8 mouse cellular contexts compared by ENCODE assay signal in genomic region chr6:122486297-122487117, GRCm38 (mm10). TPM values are rescaled to one million over a fixed set of nuclear protein-coding genes. Genes with fewer than 3 reads are reported as not detected.
A peak's percentile ranks its signal among the peaks of the same experiment; 100 is the strongest.
DNase-seq lines count a peak whose midpoint lies in the region; ATAC-seq and TF ChIP-seq lines count a peak whose summit lies in the region.

No protein-coding gene starts in this region.

- 0 out of 2 replicates have a peak overlapping the region, but pooled peaks have one; percentile 35 for H3K9ac ChIP-seq in heart, postnatal 0 days (replicated peaks; ENCODE audit: low read depth, low read length)
- H3K9ac ChIP-seq in midbrain, embryonic 15.5 days = peak overlapping the region; percentile 92

- peak overlapping the region; percentile 75 for H3K27ac ChIP-seq in layer of hippocampus, adult 2 months
- H3K27ac ChIP-seq in heart, postnatal 0 days (ENCODE audit: low read depth) = no peak overlapping the region
- H3K27ac ChIP-seq in limb, embryonic 10.5 days = peak overlapping the region; percentile 96
- H3K27ac ChIP-seq in midbrain, embryonic 15.5 days = peak overlapping the region; percentile 98

- DNase-seq in layer of hippocampus, adult 2 months (ENCODE audit: low spot score in 2 of 2) = peak in 1 of 2 experiments; percentile 52
- DNase-seq in layer of hippocampus, adult 8-10 months (ENCODE audit: low spot score in 2 of 2) = no peak
- DNase-seq in embryo, embryonic 11 days = peak; percentile 93
- no peak for DNase-seq in heart, postnatal 0 days (ENCODE audit: low spot score)
- peak; percentile 89 for DNase-seq in limb, embryonic 10.5 days (ENCODE audit: low spot score)
- DNase-seq in thymus, postnatal 14 days = peak; percentile 33
- DNase-seq in ovary, postnatal 14 days (ENCODE audit: low spot score) = no peak

- 2% methylated on average over 65 of the region's 111 CpGs for WGBS in heart, postnatal 0 days
- WGBS in limb, embryonic 10.5 days = 2% methylated on average over 86 of the region's 111 CpGs
- under 1% methylated on average over 78 of the region's 111 CpGs for WGBS in midbrain, embryonic 15.5 days

- TF ChIP-seq EP300 in heart, postnatal 0 days (IDR thresholded peaks at IDR 0.05; ENCODE audit: low read depth) = no peak

- H3K36me3 ChIP-seq in heart, postnatal 0 days (replicated peaks; ENCODE audit: control insufficient read depth, insufficient read depth, low read length) = no peaks in the 10 kb centered on the region
- no peaks in the 10 kb centered on the region for H3K36me3 ChIP-seq in limb, embryonic 10.5 days
- no peaks in the 10 kb centered on the region for H3K36me3 ChIP-seq in midbrain, embryonic 15.5 days (replicated peaks)

- peak overlapping the region; percentile 69 for H3K4me3 ChIP-seq in layer of hippocampus, adult 2 months
- H3K4me3 ChIP-seq in heart, postnatal 0 days (ENCODE audit: low read depth, low read length) = peak overlapping the region; percentile 64
- peak overlapping the region; percentile 77 for H3K4me3 ChIP-seq in limb, embryonic 10.5 days
- peak overlapping the region; percentile 72 for H3K4me3 ChIP-seq in midbrain, embryonic 15.5 days

- peak overlapping the region; percentile 94 for H3K4me2 ChIP-seq in heart, postnatal 0 days (ENCODE audit: low read depth, low read length)
- H3K4me2 ChIP-seq in midbrain, embryonic 15.5 days = peak overlapping the region; percentile 61

- peaks cover 54% of the 10 kb centered on the region for H3K27me3 ChIP-seq in heart, postnatal 0 days (ENCODE audit: control insufficient read depth, insufficient read depth, low read length)
- peaks cover 6% of the 10 kb centered on the region; the same call in 1 of the 2 replicates for H3K27me3 ChIP-seq in limb, embryonic 10.5 days (ENCODE audit: low read depth, poor library complexity, severe bottlenecking)
- no peaks in the 10 kb centered on the region for H3K27me3 ChIP-seq in midbrain, embryonic 15.5 days (replicated peaks)

- no peaks in the 10 kb centered on the region for H3K9me3 ChIP-seq in heart, postnatal 0 days (replicated peaks; ENCODE audit: control insufficient read depth, low read length)
- H3K9me3 ChIP-seq in limb, embryonic 10.5 days (replicated peaks) = no peaks in the 10 kb centered on the region
- no peaks in the 10 kb centered on the region for H3K9me3 ChIP-seq in midbrain, embryonic 15.5 days

- TF ChIP-seq CTCF in layer of hippocampus, adult 2 months (conservative IDR thresholded peaks at IDR 0.05) = no peak
- TF ChIP-seq CTCF in heart, postnatal 0 days (IDR thresholded peaks at IDR 0.05; ENCODE audit: low read depth) = no peak

- peak; percentile 50 for ATAC-seq in heart, postnatal 0 days (ENCODE audit: insufficient read depth, low read depth)
- peak; percentile 95 for ATAC-seq in midbrain, embryonic 15.5 days (replicated peaks)

- H3K4me1 ChIP-seq in heart, postnatal 0 days (ENCODE audit: control insufficient read depth, insufficient read depth) = 0 out of 2 replicates have a peak, but pooled peaks cover 9% of the 10 kb centered on the region
- H3K4me1 ChIP-seq in limb, embryonic 10.5 days = peaks cover 25% of the 10 kb centered on the region
- peaks cover 34% of the 10 kb centered on the region for H3K4me1 ChIP-seq in midbrain, embryonic 15.5 days

RNA-seq across cellular contexts. Expression of gene Rimklb, which starts 12.1 kb away (rescaled TPM):
- total RNA-seq in layer of hippocampus, adult 2 months (2021) = 10 to 100 TPM; 70.3 to 71.6 TPM
- 10 to 100 TPM; 49.8 to 78.3 (median 70.4) TPM for total RNA-seq in layer of hippocampus, adult 8-10 months (2022)
- total RNA-seq in heart, postnatal 0 days (2014; rRNA removed; ENCODE audit: low replicate concordance) = 0.27 TPM in 1 of 2 replicates, not detected in the other
- polyA plus RNA-seq in heart, postnatal 0 days (2015; fragmentation: Nextera tagmentation; extraction: Ambion mirVana) = 0.48 and 0.79 TPM in 2 replicates
- polyA plus RNA-seq in limb, embryonic 10.5 days (2016; fragmentation: Nextera tagmentation; extraction: Ambion mirVana) = 39.4 and 49.3 TPM in 2 replicates
- polyA plus RNA-seq in midbrain, embryonic 15.5 days (2015; fragmentation: Nextera tagmentation; extraction: Ambion mirVana) = 120 and 121 TPM in 2 replicates

RNA-seq across cellular contexts. Expression of gene Mfap5, which starts 19.1 kb away (rescaled TPM):
- not detected for total RNA-seq in layer of hippocampus, adult 2 months (2021)
- under 1 TPM in 2 of 4 experiments, not detected in 2; 0.31 to 0.40 TPM for total RNA-seq in layer of hippocampus, adult 8-10 months (2022)
- total RNA-seq in heart, postnatal 0 days (2014; rRNA removed; ENCODE audit: low replicate concordance) = 31.3 and 39.4 TPM in 2 replicates
- polyA plus RNA-seq in heart, postnatal 0 days (2015; fragmentation: Nextera tagmentation; extraction: Ambion mirVana) = 61.1 and 73.5 TPM in 2 replicates
- 0.30 and 0.51 TPM in 2 replicates for polyA plus RNA-seq in limb, embryonic 10.5 days (2016; fragmentation: Nextera tagmentation; extraction: Ambion mirVana)
- polyA plus RNA-seq in midbrain, embryonic 15.5 days (2015; fragmentation: Nextera tagmentation; extraction: Ambion mirVana) = 2.3 and 3.7 TPM in 2 replicates

Comparison
In these comparisons a context has a peak if more than half of its experiments do, and no peak if none do; other contexts are left out.
1. DNase-seq: peak in embryo, embryonic 11 days (single experiment), limb, embryonic 10.5 days (single experiment) and thymus, postnatal 14 days (single experiment); none in layer of hippocampus, adult 8-10 months (0 of 2), heart, postnatal 0 days (single experiment) and ovary, postnatal 14 days (single experiment).
2. RNA of gene Rimklb, which starts 12.1 kb away (total RNA-seq): 49.8 to 78.3 TPM in layer of hippocampus, adult 8-10 months and 70.3 to 71.6 TPM in layer of hippocampus, adult 2 months; 0.27 TPM in heart, postnatal 0 days; every median in the first group is over 10 times any median in the second.
3. RNA of gene Mfap5, which starts 19.1 kb away (total RNA-seq): 31.3 to 39.4 TPM in heart, postnatal 0 days; 0.31 to 0.40 TPM in layer of hippocampus, adult 8-10 months and not detected in layer of hippocampus, adult 2 months; every median in the first group is over 10 times any median in the second.
4. Peak in every context shown above with its lines, with median percentiles within 50 percentile points of each other: H3K4me3 ChIP-seq.